In genomic region chr5:64878027-64878425, GRCm38 (mm10) we compare ENCODE assay signal across 8 mouse cellular contexts. TPM values are rescaled to one million over a fixed set of nuclear protein-coding genes. Genes with fewer than 3 reads are reported as not detected.
A peak's percentile ranks its signal among the peaks of the same experiment; 100 is the strongest.
DNase-seq lines count a peak whose midpoint lies in the region; ATAC-seq lines count a peak whose summit lies in the region.

No protein-coding gene starts in this region.

- H3K36me3 ChIP-seq in forebrain, embryonic 15.5 days = no peaks in the 10 kb centered on the region
- H3K36me3 ChIP-seq in midbrain, embryonic 11.5 days (ENCODE audit: control insufficient read depth, insufficient read depth, low read length) = no peaks in the 10 kb centered on the region

- no peak overlapping the region for H3K9ac ChIP-seq in forebrain, embryonic 15.5 days (replicated peaks)
- H3K9ac ChIP-seq in midbrain, embryonic 11.5 days (ENCODE audit: low read length) = no peak overlapping the region

- DNase-seq in ES-CJ7 (ENCODE audit: low read depth, low spot score) = peak; percentile 72
- DNase-seq in brain, adult 2 months (ENCODE audit: low read depth, low spot score) = peak; percentile 82
- peak; percentile 83 for DNase-seq in heart, postnatal 4 days
- peak; percentile 83 for DNase-seq in left cerebral cortex, postnatal 4 days
- peak; percentile 92 for DNase-seq in midbrain, embryonic 11.5 days (ENCODE audit: low spot score, missing footprints)
- DNase-seq in urinary bladder, postnatal 4 days (ENCODE audit: low spot score in 2 of 2) = peak; percentile 70 to 72

- WGBS in forebrain, embryonic 15.5 days = 2% methylated on average over 4 of the region's 4 CpGs
- 3% methylated on average over 4 of the region's 4 CpGs for WGBS in midbrain, embryonic 11.5 days

- no peak overlapping the region for H3K4me3 ChIP-seq in forebrain, embryonic 15.5 days
- no peak overlapping the region for H3K4me3 ChIP-seq in midbrain, embryonic 11.5 days (ENCODE audit: low read depth, low read length)

- H3K27me3 ChIP-seq in forebrain, embryonic 15.5 days = no peaks in the 10 kb centered on the region
- no peaks in the 10 kb centered on the region for H3K27me3 ChIP-seq in midbrain, embryonic 11.5 days (ENCODE audit: control insufficient read depth, insufficient read depth, low read length)

- H3K27ac ChIP-seq in forebrain, embryonic 15.5 days (replicated peaks) = peak overlapping the region; percentile 81
- H3K27ac ChIP-seq in midbrain, embryonic 11.5 days (ENCODE audit: low read depth, low read length) = no peak overlapping the region

- H3K4me1 ChIP-seq in forebrain, embryonic 15.5 days = peaks cover 24% of the 10 kb centered on the region
- peaks cover 14% of the 10 kb centered on the region for H3K4me1 ChIP-seq in midbrain, embryonic 11.5 days (ENCODE audit: control insufficient read depth, insufficient read depth, low read length)

- intact Hi-C loops in left cerebral cortex, postnatal 4 days (cut with DNase I) = no loop called here

- no peaks in the 10 kb centered on the region for H3K9me3 ChIP-seq in forebrain, embryonic 15.5 days
- no peaks in the 10 kb centered on the region for H3K9me3 ChIP-seq in midbrain, embryonic 11.5 days (ENCODE audit: control insufficient read depth, low read length)

- no peak overlapping the region for H3K4me2 ChIP-seq in forebrain, embryonic 15.5 days (replicated peaks)
- H3K4me2 ChIP-seq in midbrain, embryonic 11.5 days = no peak overlapping the region

- peak; percentile 93 for ATAC-seq in forebrain, embryonic 15.5 days (replicated peaks)
- peak; percentile 87 for ATAC-seq in midbrain, embryonic 11.5 days (ENCODE audit: low FRiP score)
- no peak for ATAC-seq in granulocyte monocyte progenitor cell, adult 5-6 weeks (replicated peaks; ENCODE audit: poor library complexity, severe bottlenecking)

RNA-seq across cellular contexts. Expression of gene Tlr1, which starts 55.3 kb away (rescaled TPM):
- 0.19 and 0.50 TPM in 2 replicates for polyA plus RNA-seq in forebrain, embryonic 15.5 days (2015; fragmentation: Nextera tagmentation; extraction: Ambion mirVana)
- under 1 TPM; 0.32 to 0.36 TPM for total RNA-seq in heart, postnatal 4 days (2021)
- under 1 TPM; 0.48 to 0.77 TPM for total RNA-seq in left cerebral cortex, postnatal 4 days (2021)
- 0.62 and 0.85 TPM in 2 replicates for polyA plus RNA-seq in midbrain, embryonic 11.5 days (2014; fragmentation: Nextera tagmentation; extraction: Ambion mirVana)
- 11.1 and 11.3 TPM in 2 replicates for total RNA-seq in granulocyte monocyte progenitor cell, adult 5-6 weeks (2014; fragmentation: Nextera tagmentation)
- 3.7 and 7.2 TPM in 2 replicates for total RNA-seq in granulocyte monocyte progenitor cell, adult 5-6 weeks (2017)
